Mouse (Mus musculus) liver, embryonic 12.5 days (tissue): Measurements from ENCODE around the gene Cd300lg. TPM values are rescaled to one million over a fixed set of nuclear protein-coding genes. Genes with fewer than 3 reads are reported as not detected.

ENCODE experiments used
- ATAC-seq: fragments of 200-750 bp; cut with Nextera tagmentation; 2 replicates; pipeline ENCODE4 v1.8.0; 2017; ENCODE audit warnings: moderate number of reproducible peaks, mild to moderate bottlenecking, moderate library complexity
- H3K27ac ChIP-seq: fragments of 300-500 bp; sonication (generic); 2 replicates; pipeline ENCODE4 v1.5.1; 2016; ENCODE audit warnings: mild to moderate bottlenecking
- H3K27me3 ChIP-seq: fragments of 300-500 bp; sonication (generic); replicated peaks from 2 replicates; pipeline ENCODE4 v1.6.1; 2016; ENCODE audit warnings: mild to moderate bottlenecking, moderate library complexity
- H3K36me3 ChIP-seq: fragments of 300-500 bp; sonication (generic); 2 replicates; pipeline ENCODE4 v1.6.1; 2016; ENCODE audit warnings: mild to moderate bottlenecking, moderate library complexity
- H3K4me1 ChIP-seq: fragments of 300-500 bp; sonication (generic); 2 replicates; pipeline ENCODE4 v1.6.1; 2016
- H3K4me2 ChIP-seq: fragments of 300-500 bp; sonication (generic); 2 replicates; pipeline ENCODE4 v1.6.1; 2016; ENCODE audit warnings: mild to moderate bottlenecking, moderate library complexity
- H3K4me3 ChIP-seq: fragments of 300-500 bp; sonication (generic); 2 replicates; pipeline ENCODE4 v1.5.1; 2016; ENCODE audit warnings: mild to moderate bottlenecking, moderate library complexity
- H3K9ac ChIP-seq: fragments of 300-500 bp; sonication (generic); 2 replicates; pipeline ENCODE4 v1.6.1; 2016; ENCODE audit warnings: mild to moderate bottlenecking, moderate library complexity
- H3K9me3 ChIP-seq: fragments of 300-500 bp; sonication (generic); replicated peaks from 2 replicates; pipeline ENCODE4 v1.6.1; 2016; ENCODE audit warnings: mild to moderate bottlenecking, moderate library complexity
- WGBS: fragments of 180-500 bp; shearing (Covaris S2); methylation state at CpG from one replicate; pipeline ENCODE4 v1.1.7; 2016; ENCODE audit not compliant: insufficient replicate concordance; 5-methylcytosine and 5-hydroxymethylcytosine counted together
- polyA plus RNA-seq: library from polyadenylated mRNA; unstranded; fragments of >200 nt; fragmentation: Nextera tagmentation; extraction: Ambion mirVana; gene quantifications from 2 replicates; pipeline ENCODE4 v1.2.1, GENCODE M21; 2016

Gene Cd300lg
- polyA plus RNA-seq, 1 experiment from 2014 or later: 0.51 TPM

DNA sequence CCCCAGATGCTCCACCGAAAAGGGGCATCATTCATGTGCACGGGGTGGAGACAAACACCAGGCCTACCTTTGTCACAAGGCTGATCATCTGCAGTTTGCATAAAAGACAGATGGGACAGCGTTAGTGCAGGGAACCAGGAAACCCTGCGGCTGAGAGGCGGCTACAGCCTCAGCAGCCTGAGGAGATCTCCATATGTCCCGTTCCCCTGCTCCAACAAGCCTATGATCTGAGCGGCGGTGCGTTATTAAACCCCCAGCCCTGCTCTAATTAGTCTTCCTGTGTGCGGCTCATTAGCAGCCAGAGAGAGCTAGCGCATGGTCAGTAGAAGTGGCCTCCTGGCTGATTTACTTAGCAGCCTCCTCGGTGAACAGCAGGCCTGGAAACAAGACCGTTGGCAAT lies 31.2 kb upstream of the Cd300lg start:
- H3K4me1 ChIP-seq: 0 out of 2 replicates have a peak, but pooled peaks cover 6% of the 10 kb centered on the region
- ATAC-seq: no peak
- no peaks in the 10 kb centered on the region for H3K36me3 ChIP-seq
- no peaks in the 10 kb centered on the region for H3K9me3 ChIP-seq
- no peak overlapping the region for H3K4me3 ChIP-seq
- no peak overlapping the region for H3K27ac ChIP-seq
- H3K27me3 ChIP-seq: peaks cover 37% of the 10 kb centered on the region
- 73% methylated on average over 13 of the region's 13 CpGs for WGBS
- H3K4me2 ChIP-seq: no peak overlapping the region
- no peak overlapping the region for H3K9ac ChIP-seq

GRCm38 (mm10) chr11:102011510-102011909 lies 29.8 kb upstream of the Cd300lg start:
- no peak for ATAC-seq
- WGBS: 66% methylated on average over 8 of the region's 8 CpGs

GRCm38 (mm10) chr11:102013201-102013600 lies 28.1 kb upstream of the Cd300lg start:
- Histone ChIP-seq H3K4me3 (no peak overlapping the region), H3K36me3 (no peaks in the 10 kb centered on the region), H3K9ac (no peak overlapping the region), H3K27me3 (peaks cover 38% of the 10 kb centered on the region), H3K4me1 (0 out of 2 replicates have a peak, but pooled peaks cover 2% of the 10 kb centered on the region), H3K27ac (no peak overlapping the region), H3K9me3 (no peaks in the 10 kb centered on the region), H3K4me2 (no peak overlapping the region)
- no peak for ATAC-seq
- 63% methylated on average over 8 of the region's 8 CpGs for WGBS

More at GRCm38 (mm10) chr11:102011510-102011909, 29.8 kb upstream of the Cd300lg start:
- no peaks in the 10 kb centered on the region for H3K36me3 ChIP-seq
- H3K4me3 ChIP-seq: no peak overlapping the region
- H3K9me3 ChIP-seq: no peaks in the 10 kb centered on the region
- no peak overlapping the region for H3K27ac ChIP-seq
- H3K9ac ChIP-seq: no peak overlapping the region
- 0 out of 2 replicates have a peak, but pooled peaks cover 6% of the 10 kb centered on the region for H3K4me1 ChIP-seq
- H3K27me3 ChIP-seq: peaks cover 42% of the 10 kb centered on the region
- H3K4me2 ChIP-seq: no peak overlapping the region

GRCm38 (mm10) chr11:102015472-102015871 lies 25.8 kb upstream of the Cd300lg start:
- no peaks in the 10 kb centered on the region for H3K4me1 ChIP-seq
- ATAC-seq: no peak
- WGBS: 57% methylated on average over 6 of the region's 6 CpGs
- H3K4me3 ChIP-seq: no peak overlapping the region
- H3K4me2 ChIP-seq: no peak overlapping the region
- H3K9me3 ChIP-seq: no peaks in the 10 kb centered on the region
- no peaks in the 10 kb centered on the region for H3K36me3 ChIP-seq
- no peak overlapping the region for H3K9ac ChIP-seq
- peaks cover 34% of the 10 kb centered on the region for H3K27me3 ChIP-seq
- H3K27ac ChIP-seq: no peak overlapping the region

DNA sequence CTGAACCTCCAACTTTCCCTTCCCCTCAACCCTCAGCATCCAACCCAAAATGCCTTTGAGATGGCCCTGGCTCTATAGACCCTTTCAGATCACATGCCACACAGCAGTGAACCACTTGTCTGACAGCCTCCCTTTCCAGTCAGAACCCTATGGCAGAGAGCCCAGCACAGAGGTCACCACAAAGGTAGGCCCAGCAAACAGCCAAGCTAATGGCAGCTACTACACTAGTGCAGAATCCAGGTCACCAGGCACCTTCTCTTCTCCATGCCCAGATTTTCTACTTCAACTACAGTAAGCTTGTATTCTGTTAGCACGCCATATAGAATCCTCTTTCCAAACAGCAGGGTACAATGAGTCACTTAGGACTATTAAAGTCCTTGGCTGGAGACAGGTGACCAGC lies 25.2 kb upstream of the Cd300lg start:
- no peak overlapping the region for H3K9ac ChIP-seq
- peaks cover 27% of the 10 kb centered on the region for H3K27me3 ChIP-seq
- ATAC-seq: no peak
- H3K4me2 ChIP-seq: no peak overlapping the region
- H3K27ac ChIP-seq: no peak overlapping the region
- WGBS: 81% methylated on average over 1 of the region's 1 CpGs
- no peaks in the 10 kb centered on the region for H3K9me3 ChIP-seq
- H3K4me3 ChIP-seq: no peak overlapping the region
- H3K36me3 ChIP-seq: no peaks in the 10 kb centered on the region
- no peaks in the 10 kb centered on the region for H3K4me1 ChIP-seq

DNA sequence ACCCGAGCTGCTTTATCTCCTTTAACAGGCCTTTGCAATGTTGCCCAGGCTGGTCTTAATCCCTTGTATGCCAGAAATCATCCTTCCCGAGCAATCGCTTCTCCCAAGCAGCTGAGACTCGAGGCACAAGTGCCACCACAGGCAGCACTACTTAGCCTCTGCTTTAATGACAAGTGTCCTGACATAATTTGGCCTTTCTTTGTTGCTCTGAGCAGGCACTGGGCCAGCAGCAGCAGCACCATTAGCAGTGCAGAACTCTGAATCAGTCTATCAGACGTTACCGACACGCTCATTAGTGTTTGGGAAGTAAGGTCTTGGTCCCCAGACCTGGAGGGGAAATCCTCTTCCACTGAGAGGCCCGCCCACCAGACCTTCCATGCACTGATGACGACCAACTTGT lies 21.6 kb upstream of the Cd300lg start:
- no peaks in the 10 kb centered on the region for H3K4me1 ChIP-seq
- no peak overlapping the region for H3K9ac ChIP-seq
- H3K27me3 ChIP-seq: peaks cover 34% of the 10 kb centered on the region
- H3K9me3 ChIP-seq: no peaks in the 10 kb centered on the region
- 57% methylated on average over 9 of the region's 9 CpGs for WGBS
- H3K4me2 ChIP-seq: no peak overlapping the region
- no peak for ATAC-seq
- H3K36me3 ChIP-seq: no peaks in the 10 kb centered on the region
- H3K4me3 ChIP-seq: no peak overlapping the region
- no peak overlapping the region for H3K27ac ChIP-seq

DNA sequence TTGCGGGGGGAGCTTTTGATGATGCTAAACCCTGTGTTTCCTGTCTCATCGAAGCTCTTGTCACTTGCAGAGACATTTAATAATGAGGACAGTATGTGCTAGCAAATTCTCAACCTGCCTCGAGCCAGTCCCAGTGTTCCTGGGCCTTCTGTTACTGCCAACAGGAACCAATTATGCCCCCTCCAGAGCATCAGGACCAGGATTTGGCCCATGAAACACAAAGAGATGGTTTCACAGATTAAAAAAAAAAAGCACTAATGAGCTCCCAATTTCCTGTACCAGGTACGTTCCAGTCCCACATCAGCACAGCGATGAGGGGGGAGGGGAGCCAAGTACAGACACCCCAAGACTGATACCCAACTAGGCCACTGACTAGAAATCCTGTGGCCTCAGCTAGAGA lies 20.1 kb upstream of the Cd300lg start:
- Histone ChIP-seq H3K9ac (no peak overlapping the region), H3K4me3 (no peak overlapping the region), H3K27me3 (peaks cover 38% of the 10 kb centered on the region), H3K9me3 (no peaks in the 10 kb centered on the region), H3K36me3 (no peaks in the 10 kb centered on the region), H3K27ac (no peak overlapping the region), H3K4me1 (peaks cover 4% of the 10 kb centered on the region), H3K4me2 (no peak overlapping the region)
- 61% methylated on average over 5 of the region's 5 CpGs for WGBS
- no peak for ATAC-seq

DNA sequence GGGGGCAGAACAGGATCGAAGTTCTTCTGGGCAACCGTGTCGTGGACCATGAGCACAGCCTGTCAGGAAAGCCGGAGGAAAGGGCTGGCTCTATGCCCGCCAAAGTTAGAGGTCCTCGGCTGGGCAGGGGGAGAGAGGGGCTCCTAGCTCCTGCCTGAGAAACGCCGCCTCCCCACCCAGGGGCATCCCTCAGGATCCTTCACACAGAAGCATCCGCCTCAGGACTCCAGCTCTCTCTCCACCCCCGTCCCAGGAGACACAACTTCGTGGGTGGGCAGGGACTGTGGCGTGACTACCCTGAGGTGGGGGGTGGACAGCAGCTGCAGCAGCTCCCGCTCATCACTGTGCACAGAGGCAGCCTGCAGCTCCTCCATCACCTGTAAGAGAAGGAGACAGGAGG lies 17.9 kb upstream of the Cd300lg start:
- H3K4me2 ChIP-seq: no peak overlapping the region
- no peaks in the 10 kb centered on the region for H3K9me3 ChIP-seq
- no peak overlapping the region for H3K27ac ChIP-seq
- no peaks in the 10 kb centered on the region for H3K36me3 ChIP-seq
- no peak overlapping the region for H3K9ac ChIP-seq
- H3K4me1 ChIP-seq: peaks cover 14% of the 10 kb centered on the region
- ATAC-seq: no peak
- WGBS: 68% methylated on average over 13 of the region's 13 CpGs
- peaks cover 60% of the 10 kb centered on the region for H3K27me3 ChIP-seq
- H3K4me3 ChIP-seq: no peak overlapping the region

DNA sequence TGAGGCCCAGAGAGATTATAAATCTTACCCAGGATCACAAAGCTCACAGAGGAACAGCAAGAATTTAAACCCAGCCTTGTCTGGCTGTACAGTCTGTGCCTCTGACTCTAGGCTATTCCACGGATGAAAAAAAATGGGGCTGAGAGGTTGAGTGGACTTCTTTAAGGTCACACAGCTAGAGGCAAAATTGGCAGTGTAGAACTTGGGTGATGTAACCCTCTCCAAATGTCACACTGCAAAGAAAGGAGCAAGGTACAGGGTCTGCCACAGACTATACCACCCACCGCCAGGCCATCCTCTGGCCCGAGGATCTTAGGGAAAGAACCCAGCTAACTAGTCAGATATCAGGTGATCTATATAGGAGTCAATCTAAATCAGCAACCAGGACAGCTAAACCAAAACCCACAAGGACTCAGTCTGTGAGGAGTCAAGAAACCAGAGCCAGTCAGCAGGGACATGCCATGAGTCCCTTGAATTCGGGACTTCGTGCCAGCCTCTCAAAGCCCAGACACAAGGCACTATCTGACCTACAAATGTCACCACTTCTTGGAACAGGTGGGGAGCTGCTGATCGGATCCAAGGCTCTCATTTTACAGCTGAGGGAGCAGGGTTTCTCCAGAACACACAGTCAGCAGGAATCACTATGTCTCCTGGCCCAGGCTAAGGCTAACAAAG lies 17.1 kb upstream of the Cd300lg start:
- peaks cover 60% of the 10 kb centered on the region for H3K27me3 ChIP-seq

GRCm38 (mm10) chr11:102024875-102025274 lies 16.4 kb upstream of the Cd300lg start:
- no peak for ATAC-seq
- H3K4me2 ChIP-seq: no peak overlapping the region
- H3K27me3 ChIP-seq: peaks cover 59% of the 10 kb centered on the region
- H3K9me3 ChIP-seq: no peaks in the 10 kb centered on the region
- H3K27ac ChIP-seq: no peak overlapping the region
- H3K4me3 ChIP-seq: no peak overlapping the region
- H3K9ac ChIP-seq: no peak overlapping the region
- H3K4me1 ChIP-seq: peaks cover 26% of the 10 kb centered on the region
- H3K36me3 ChIP-seq: no peaks in the 10 kb centered on the region
- 60% methylated on average over 4 of the region's 4 CpGs for WGBS

More for the DNA sequence above, 17.1 kb upstream of the Cd300lg start:
- Histone ChIP-seq H3K27ac (no peak overlapping the region), H3K36me3 (no peaks in the 10 kb centered on the region), H3K9ac (no peak overlapping the region), H3K4me1 (peaks cover 19% of the 10 kb centered on the region), H3K4me3 (no peak overlapping the region), H3K4me2 (no peak overlapping the region), H3K9me3 (no peaks in the 10 kb centered on the region)
- 68% methylated on average over 6 of the region's 6 CpGs for WGBS
- no peak for ATAC-seq

DNA sequence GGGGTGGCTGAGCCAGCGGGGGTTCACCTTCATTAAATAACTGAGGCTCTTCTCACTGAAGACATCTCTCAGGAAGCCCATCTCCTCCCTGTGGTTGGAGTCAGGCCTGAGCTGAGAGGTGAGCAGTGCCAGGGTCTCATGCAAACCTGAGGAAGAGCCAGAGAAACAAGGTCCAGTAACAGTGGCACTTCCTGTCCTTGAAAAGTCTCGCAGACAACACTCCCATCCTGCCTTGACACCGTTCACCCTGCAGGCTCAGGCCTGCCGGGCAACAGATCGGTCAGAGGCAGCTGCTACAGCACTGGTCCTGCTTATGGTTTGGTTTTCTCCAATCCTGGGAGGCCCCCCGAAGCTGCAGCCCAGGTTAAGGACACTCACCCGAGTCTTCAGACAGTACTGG lies 16.0 kb upstream of the Cd300lg start:
- Histone ChIP-seq H3K4me3 (no peak overlapping the region), H3K36me3 (no peaks in the 10 kb centered on the region), H3K4me2 (no peak overlapping the region), H3K9ac (no peak overlapping the region), H3K4me1 (peaks cover 30% of the 10 kb centered on the region), H3K27me3 (peaks cover 56% of the 10 kb centered on the region), H3K27ac (no peak overlapping the region), H3K9me3 (no peaks in the 10 kb centered on the region)
- 30% methylated on average over 7 of the region's 7 CpGs for WGBS
- no peak for ATAC-seq

DNA sequence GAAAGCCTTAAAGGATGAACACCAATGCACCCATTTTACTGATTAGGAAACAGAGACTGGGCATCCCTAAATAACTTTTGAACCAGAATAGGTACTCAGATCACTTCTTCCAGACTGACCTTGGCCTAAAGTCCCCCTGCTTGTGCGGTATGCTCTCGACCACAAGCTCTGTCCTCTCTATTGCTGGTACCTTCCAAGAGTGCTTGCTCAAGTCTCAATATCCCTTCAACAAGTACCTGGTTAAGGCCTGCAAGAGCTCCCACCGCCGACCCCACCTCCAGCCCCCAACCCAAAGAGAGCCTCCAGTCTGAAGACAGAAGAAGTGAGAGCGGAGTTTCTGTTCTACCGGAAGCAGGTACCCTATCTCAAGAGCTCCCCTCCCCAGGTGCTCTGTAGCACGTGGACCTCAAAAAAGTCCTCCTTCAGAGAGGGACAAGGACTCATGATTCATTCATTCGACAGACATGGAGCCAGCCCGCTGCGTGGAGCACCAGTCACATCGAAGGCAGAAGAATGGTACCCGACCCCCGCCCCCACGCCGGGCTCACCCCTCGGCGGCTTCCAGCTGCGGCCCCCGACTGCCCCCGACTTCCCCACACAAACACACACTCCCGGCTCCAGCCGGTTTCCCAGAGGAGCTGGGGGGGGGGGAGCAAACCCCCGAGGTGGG lies 15.2 kb upstream of the Cd300lg start:
- Histone ChIP-seq H3K9ac (peak overlapping the region; percentile 47), H3K4me3 (peak overlapping the region; percentile 59), H3K27me3 (peaks cover 56% of the 10 kb centered on the region), H3K9me3 (no peaks in the 10 kb centered on the region), H3K4me2 (peak overlapping the region; percentile 88), H3K4me1 (peaks cover 33% of the 10 kb centered on the region), H3K36me3 (no peaks in the 10 kb centered on the region), H3K27ac (no peak overlapping the region)
- WGBS: 4% methylated on average over 23 of the region's 23 CpGs
- no peak for ATAC-seq
